Mouse (Mus musculus) cerebellum, postnatal 25 days (tissue): ENCODE measurements around the gene Lrsam1.
A peak's percentile ranks its signal among the peaks of the same experiment; 100 is the strongest.
"Not testable (repeated sequence)": the region's sequence is repeated elsewhere in the genome, so short reads cannot be mapped to it uniquely, and the experiment has no call there.

ENCODE experiments used
- DNase-seq, 2 experiments: peaks; one replicate each; pipeline ENCODE4 v3.0.0; 2021; ENCODE audit warnings: mixed read lengths in 2 of 2

Lrsam1 gene

DNA sequence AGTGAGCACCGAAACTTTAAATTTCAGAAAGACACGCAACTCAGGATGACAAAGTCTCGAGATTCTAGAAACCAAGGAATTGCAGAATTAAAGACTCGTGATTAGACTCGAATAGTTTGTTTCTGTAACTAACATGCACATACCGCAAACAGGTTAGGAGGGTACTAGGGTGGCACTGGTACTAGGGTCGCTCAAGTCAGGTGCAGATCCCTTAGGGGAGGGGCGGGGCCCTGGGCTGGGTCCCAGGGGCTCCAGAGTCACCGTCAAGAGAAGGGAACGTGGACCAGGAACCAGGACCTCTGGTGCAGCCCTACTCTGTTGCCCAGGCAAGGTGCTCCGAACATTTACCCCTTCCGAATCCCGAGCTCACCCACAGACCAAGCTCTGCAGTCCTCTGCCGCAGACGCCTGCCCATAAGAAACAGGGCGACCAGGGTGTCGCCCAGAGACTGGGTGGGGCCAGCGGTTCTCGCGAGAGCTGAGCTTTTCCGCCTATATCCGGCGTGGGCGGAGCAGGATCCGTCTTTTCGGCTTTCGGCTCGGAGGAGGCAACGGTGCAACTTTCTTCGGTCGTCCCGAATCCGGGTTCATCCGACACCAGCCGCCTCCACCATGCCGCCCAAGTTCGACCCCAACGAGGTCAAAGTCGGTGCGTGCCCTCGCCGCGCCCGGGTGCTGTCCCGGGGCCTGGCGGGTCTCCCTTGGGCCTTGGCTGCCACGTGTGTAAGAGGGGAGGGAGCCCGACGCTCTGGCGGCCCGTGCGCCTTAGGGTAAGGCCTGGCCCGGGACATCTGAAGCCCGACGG, at the start of gene Lrsam1, which contains the start of gene Rpl12:
Gene Lrsam1 (minus strand): TSS at position 423 of the 804 bp plus-strand sequence.
Gene Rpl12 (plus strand): TSS at position 368 of the 804 bp plus-strand sequence.
- peak; percentile 95 to 96 for DNase-seq

DNA sequence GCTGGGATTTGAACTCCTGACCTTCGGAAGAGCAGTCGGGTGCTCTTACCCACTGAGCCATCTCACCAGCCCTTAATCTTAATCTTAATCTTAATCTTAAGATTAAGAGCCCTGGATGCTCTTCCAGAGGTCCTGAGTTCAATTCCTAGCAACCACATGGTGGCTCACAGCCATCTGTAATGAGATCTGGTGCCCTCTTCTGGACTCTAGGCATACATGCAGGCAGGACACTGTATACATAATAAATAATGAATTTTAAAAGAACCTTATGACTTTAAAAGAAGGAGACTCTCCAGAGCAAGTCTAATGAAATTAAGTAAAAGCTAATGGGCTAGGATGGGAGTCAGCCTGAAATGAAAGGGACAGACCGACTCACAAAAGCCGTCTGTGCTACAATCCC, 47.6 kb upstream of the Lrsam1 start:
- not testable (repeated sequence) for DNase-seq

DNA sequence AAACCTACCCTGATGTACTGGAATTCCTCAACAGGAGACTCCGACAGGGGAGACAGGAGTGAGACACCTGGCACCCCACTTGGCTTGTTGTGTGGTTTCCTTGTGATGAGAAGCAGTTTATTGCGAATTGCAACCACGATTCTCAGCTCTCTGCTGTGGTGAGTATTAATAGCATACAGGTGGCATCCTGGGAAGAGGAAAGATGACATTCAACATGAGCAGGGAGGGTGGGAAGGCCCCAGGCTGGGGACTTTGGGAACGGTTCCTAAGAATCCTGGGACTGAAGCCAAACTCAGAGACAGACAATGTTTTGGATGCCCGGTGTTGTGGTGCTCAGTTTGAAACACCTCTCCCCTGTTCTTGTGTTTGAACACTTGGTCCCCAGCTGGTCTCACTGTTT, 43.6 kb upstream of the Lrsam1 start:
- peak; percentile 80 to 86 for DNase-seq

DNA sequence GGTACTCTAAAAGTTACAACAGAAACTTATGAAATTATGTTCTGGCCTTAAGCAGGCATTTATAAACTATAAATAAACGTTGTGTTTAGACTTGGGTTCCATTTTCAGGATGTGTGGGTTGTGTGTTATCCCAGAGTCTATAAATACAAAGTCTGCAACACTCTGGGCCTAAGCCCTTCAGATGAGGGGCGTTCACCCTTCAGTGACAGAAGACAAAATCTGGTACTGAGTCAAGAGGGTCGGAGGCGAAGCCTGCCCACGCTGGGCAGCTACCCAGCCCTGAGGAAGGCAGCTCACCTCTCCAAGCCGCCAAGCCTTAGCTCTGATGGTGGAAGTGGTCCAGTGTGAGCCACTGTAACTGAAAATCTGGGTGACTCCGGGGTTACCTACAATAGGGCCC, 40.7 kb upstream of the Lrsam1 start:
- DNase-seq = no peak

DNA sequence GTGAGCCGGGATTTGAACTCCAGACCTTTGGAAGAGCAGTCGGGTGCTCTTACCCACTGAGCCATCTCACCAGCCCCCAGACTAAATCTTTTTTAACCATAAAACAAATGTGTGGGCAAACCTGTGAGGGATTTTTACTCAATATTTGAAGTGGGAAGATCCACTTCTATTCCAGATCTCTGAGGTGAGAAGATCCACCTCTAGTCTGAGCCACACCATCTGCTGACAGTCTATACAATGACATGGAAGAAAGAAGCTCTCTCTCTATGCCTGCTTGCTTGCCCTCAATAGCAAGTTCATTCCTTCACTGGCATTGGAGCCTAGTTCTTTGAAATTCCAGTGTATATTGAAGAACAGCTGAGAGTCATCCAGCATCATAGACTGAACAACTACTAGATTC, 38.3 kb upstream of the Lrsam1 start:
- no peak for DNase-seq

DNA sequence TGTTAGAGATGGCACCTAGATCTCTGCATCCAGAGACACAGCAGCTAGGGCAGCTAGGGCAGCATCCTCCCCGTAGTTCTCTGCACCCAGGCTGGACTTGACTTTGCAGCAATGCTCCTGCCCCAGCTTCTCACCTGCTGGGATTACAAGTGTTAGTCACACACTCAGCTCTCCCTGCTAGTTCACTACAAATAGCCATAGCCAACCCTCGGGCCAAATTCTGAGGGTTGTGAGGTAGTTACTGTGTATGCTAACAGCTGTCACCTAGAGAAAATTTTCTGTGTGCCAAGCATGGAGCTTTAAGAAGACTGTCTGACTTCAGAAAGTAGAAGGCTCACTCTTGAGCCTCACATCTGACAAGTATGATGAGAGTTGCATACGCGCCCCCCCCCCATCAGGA, 36.4 kb upstream of the Lrsam1 start:
- DNase-seq = no peak

DNA sequence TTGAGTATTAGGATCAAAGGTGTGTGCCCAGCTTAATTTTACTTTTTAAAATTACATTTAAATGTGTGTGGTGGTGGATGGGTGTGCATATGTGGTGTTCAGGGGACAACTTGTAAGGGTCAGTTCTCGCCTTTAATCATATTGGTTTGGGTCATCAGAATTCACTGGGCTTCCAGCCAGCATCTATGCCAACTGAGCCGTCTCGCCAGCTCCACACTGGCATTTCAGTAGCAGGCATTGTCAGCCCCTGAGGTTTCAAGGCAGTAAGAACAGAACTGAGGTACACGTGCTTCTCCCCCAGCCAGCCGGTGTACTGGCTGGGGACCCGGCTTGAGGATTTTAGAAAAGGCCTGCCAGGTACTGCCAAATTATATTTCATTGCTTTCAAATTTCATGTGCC, 35.7 kb upstream of the Lrsam1 start:
- peak; percentile 59 to 69 for DNase-seq

DNA sequence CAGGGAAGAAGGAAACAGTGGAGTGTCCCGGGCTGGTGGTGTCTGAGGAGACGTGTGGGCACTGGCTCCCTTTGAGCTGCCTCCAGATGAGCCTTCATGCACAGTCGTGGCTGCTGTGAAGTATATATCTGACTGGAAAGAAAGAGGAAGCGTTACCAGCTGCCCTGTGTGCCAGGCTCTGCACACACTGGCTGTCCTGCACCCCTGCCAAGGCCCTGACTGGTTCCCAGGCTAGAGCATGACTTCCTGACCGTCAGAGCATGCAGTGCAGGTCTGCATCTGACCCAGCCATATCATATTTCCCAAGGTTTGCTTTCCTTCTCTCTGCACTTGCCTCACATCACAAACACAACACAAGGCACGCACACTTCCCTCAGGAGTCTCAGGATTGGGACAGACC, 30.7 kb upstream of the Lrsam1 start:
- no peak for DNase-seq

DNA sequence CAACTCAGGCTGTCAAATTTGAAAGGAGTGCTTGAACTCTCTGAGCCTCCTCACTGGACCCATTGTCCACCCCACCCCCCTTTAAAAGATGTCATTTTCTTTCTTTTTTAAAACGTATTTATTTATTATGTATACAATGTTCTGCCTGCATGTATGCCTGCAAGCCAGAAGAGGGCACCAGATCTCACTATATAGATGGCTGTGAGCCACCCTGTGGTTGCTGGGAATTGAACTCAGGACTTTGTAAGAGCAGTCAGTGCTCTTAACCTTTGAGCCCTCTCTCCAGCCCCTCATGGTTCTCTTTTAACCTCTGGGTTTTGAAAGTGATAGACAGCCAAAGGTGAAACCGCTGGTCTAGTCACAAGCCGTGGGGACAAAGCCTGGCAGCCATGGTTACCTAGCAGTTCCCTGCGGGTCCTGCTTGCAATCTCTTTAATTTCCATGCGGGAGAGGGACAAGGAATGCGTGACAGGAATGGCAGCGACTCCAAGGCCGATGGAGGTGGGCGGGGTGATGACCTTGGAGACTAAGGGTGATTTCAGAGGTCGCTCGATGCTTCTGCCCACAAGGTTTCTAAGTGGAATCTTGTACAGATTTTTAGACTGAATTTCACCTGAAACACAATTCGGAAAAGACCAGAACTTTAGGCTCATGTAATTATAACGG, 28.9 kb upstream of the Lrsam1 start:
- peak; percentile 32 to 51 for DNase-seq

DNA sequence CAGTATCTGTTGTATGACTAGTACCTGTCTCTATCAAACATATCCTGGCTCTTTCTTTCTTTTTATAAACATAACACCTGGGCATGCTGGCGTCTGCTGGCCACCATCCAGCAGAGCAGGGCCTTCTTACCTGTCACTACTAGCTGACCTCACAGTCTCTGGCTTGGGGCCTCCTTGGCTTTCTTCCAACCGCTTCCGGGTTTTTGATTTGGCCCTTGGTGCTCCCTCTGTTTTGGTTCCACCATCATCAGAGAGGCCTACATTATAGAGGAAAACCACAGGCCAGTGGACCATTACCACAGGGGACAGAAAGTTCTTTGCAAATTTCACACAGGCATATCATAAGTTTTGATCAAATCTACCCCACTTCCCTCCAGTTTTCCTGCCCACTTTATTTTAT, 28.0 kb upstream of the Lrsam1 start:
- peak; percentile 66 to 76 for DNase-seq

DNA sequence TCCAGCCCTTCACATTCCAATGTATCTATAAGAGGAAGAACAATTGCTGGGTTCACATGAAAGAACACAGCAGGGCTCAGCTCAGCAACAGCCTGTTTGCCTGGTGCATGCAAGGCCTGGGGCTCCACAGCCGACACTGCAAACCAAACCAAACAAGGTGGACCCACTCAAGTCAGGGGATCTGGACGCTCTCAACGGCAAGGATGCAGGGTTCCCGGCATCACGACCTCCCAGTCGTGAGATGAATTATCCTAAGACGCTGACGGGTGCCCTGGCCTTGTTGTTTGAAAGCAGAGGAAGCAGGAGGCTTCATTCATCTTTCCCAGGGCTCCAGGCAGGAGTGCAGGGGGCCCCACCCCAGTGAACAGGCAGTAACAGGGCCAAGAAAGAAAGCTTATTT, 24.4 kb upstream of the Lrsam1 start:
- DNase-seq = no peak

DNA sequence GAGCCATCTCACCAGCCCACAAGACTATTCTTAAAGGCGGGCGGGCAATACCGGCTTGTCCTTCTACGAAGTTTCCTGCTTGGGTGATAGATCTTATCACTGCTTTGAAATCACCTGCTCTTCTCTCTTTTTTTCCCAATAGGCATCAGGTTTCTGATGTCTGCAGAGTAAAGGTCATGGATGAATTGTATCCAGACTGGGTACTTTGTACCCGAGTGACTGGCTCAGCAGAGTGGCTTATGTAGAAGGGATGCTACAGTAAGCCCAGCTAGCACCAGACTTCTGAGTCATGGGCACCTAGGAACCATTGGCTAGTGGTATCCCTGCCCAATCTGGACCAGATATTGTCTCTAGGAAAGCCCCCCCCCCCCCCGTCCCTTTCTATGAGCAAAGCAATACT, 22.2 kb upstream of the Lrsam1 start:
- no peak for DNase-seq

DNA sequence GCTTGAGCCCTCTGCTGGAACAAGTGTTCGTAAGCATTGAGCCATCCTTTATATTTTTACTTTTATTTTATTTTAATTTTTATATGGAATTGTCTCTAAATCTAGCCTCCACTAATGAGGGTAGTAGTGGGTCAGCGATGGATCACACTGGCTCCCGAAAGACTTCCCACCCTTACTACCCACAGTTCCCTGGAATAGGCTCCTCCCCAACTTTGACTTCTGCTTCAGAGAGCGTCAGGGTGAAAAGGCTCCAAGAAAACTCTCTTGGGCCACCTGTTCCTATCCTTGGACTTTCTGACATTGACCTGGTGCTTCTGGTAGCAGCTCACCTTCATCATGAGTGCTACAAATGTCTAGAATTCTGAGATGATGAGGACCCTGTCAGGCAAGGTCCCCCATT, 21.3 kb upstream of the Lrsam1 start:
- DNase-seq = no peak

DNA sequence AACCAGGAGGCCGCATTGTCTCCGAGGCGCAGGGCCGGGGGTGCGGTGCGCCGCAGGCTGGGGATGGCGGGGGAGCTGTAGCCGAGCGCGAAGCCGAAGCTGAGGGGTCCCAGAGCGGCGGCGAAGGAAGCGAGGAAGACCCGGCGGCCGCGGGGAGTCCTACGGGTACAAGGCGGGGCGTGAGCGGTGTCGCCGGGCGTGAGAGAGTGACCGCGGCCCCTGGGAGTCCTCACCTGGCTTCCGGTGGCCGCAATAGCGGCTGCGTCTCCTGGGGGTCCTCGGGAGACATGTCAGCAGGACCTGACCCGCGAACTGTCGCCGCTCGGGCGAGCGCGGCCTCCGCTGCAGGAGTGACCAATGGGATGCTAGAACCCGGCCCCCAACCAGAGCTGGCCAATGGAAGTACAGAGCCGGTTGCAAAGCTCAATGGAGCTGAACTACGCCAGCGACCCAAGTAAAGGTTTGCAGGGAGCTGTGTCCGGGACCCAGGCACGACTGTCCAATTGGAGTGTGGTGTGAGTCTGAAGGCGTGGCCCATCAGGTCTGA, 20.4 kb upstream of the Lrsam1 start, which contains the start of gene Slc2a8:
Gene Slc2a8 (minus strand): TSS at position 359 of the 547 bp plus-strand sequence.
- peak; percentile 91 to 94 for DNase-seq

DNA sequence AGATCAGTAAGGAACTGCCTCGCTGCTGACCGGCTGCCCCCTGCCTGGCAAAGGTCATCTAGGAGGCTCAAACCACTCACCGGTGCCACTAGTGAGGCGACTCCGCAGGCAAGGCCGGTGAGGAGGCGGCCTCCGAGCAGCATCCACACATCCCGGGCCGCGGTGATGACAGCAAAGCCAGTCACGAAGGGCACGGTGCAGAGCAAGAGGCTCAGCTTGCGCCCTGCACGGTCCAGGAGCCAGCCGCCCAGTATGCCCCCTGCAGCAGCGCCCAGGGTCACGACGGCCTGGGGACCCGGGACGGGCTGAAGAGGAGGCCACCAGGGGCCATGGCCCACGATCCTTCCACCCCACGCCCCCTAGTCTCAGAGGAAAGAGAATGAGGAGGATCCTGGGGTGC, 19.9 kb upstream of the Lrsam1 start:
- DNase-seq = peak; percentile 59 to 63

DNA sequence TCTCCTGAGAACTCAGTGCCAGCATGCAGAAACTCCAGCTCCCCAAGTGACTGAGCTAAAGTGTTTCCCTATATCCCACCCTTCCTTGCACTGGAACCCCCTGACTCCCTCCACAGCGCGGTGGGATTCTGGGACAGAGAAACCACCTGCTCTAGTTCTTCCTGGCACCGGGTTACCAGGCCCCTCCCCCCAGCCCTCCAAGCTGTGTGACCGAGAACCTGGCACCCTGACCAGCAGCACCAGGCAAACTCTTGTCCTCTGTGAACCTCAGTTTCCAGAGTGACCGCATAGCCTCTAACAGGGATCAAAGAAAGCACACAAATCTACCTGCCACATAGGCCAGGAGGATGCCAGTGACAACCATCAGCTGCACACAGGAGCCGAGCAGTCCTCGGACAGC, 18.3 kb upstream of the Lrsam1 start:
- peak; percentile 33 to 54 for DNase-seq

DNA sequence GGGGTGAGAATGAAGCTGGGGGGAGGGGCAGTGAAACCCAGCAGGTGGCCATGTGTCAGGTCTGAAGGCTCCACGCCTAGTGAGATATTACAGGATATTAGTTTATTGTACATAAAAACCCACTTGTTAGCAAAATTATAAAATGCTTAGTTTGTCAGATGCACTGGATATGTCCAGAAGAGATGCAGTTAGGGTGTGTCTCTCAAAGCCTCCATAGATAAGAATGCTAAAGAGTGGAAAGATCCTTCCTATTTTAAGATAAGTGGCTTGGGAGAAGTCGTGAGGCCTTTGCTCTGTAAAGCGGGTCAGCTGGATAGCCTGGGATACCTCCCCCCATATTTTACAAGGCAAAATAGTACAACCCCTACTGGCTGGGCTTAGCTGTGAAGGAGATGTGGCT, 17.3 kb upstream of the Lrsam1 start:
- no peak for DNase-seq

DNA sequence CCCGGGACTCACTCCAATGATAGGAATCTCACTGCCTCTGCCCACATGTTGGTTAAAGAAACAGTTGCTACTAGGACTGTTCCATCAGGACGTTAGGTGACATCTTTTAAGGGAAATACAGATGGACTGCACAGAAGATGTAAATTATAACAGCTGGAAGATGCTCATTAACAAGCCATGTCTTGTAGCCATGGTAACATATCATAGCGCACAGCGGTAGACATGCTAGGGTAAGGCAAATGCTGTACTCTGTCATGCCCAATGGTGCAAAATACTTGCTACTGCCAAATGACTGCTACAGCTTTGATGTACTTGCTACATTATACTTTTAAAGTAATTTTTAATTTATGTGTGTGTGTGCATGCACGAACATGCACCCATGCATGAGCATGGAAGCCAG, 15.7 kb upstream of the Lrsam1 start:
- no peak for DNase-seq

DNA sequence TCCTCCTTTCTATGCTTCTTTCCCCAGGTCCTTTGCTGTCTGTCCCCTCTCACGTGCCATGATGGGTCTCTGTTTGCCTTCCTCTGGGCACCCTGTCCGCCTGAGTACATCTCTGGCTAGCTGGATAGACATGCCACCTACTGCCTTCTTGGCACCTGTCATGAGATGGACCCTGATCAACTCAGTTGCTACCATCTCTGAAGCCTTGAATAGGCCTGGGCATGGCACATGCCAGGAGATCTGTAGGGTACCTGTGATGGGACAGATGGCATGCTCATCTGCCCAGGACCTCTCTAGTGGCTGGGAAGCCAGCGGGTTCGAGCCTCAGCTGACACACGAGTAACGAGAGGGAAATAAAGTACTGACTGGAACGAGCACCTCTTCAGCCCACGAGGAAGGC, 12.8 kb upstream of the Lrsam1 start:
- DNase-seq = peak in 1 of 2 experiments; percentile 46

DNA sequence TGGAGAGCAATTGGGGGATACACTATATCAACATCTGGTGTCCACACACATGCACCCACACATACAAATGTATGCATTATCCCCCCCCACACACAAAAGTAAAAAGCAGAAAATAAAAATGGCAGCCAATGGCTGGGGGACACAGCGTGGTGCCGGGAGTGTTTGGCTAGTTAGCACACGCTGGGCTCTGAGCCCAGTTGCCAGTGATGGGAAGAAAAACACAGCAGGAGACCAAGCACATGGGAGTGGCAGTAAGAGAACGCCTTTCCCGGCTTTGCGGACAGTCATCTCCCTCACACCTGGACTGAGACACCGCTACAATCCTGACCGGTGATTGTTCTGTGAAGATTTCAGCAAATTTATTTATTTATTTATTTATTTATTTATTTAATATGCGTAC, 9.8 kb upstream of the Lrsam1 start:
- peak; percentile 73 to 81 for DNase-seq

DNA sequence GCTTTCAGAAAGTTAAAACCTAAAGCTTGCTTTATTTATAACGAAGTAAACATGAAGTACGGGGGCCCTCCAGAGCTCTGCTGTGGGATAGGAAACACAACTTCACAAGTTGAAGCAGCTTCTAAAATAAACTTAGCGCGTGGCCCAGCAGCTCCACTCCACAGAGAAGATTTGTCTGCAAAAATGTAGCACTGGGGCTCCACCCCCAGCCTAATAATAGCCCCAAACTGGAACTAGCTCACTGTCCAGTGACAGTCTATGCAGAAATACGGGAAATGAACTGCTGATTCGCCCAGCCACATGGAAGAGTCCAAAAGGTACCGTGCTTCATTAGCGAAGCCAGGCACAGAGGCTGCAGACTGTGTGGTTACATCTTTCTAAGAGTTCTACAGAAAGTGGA, 7.9 kb upstream of the Lrsam1 start:
- DNase-seq = no peak

DNA sequence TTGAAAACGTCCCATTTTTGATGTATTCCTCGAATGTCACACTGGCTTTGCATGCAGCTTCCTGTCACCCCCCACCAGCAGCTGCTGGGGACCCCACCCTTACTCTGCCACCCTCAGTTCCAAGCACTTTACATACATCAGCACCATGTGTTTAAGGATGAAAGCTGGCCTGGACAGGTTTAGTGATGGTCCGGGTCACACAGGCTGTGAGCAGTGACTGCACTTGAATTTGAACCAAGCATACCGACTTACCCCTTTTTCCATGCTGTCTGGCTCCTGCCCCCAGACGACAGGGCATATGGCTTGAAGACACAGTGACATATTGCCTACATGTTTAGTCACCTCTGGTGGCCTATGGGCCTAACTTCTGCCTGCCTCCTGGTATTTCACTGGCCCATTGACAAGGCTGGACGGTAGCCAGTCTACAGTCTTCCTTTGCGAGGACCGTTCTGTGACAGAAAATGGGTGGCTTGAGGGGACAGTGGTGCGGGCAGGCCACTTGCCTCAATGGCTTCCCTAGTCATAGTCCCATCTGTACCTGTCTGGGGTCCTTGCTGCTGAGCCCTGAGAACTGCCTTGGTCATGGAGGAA, 6.7 kb upstream of the Lrsam1 start:
- DNase-seq = peak in 1 of 2 experiments; percentile 57
